Mouse (Mus musculus): Measurements from ENCODE around the gene Fev. TPM values are rescaled to one million over a fixed set of nuclear protein-coding genes. Genes with fewer than 3 reads are reported as not detected.

The Fev gene
- polyA plus RNA-seq, 2 experiments = 0.03 to 0.09 TPM

DNA sequence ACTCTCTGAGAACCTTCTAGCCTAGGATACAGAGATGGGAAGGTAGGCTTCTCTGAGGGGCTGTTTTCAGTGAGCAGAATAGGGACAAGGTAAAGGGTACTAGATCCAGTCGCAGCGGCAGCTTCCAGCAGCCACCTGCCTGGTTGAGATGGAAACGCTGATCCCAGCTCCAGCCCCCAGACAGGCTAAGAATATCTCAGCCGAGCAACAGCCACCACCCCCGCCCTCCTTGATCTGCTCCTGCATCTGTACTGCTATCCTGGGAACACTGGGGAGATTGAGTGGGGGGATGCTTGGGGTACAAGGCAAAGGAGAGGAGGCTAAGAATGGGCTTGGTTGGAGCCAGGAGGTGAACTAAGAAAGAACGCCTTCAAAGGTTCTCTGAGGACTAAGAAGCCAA lies 35.0 kb downstream of the Fev start:
- DNase-seq (ENCODE audit: low read depth in 3 of 3, low spot score in 3 of 3) (no peak), ATAC-seq (ENCODE audit: insufficient read depth) (no peak)
- Histone ChIP-seq H3K9ac (replicated peaks) (no peak overlapping the region), H3K27ac (no peak overlapping the region), H3K36me3 (replicated peaks; ENCODE audit: control insufficient read depth, insufficient read depth, low read depth) (no peaks in the 10 kb centered on the region), H3K4me2 (ENCODE audit: low read depth) (no peak overlapping the region), H3K4me3 (ENCODE audit: insufficient read depth in 1 of 2, low read depth in 2 of 2, low read length in 2 of 2) (no peak overlapping the region), H3K4me1 (replicated peaks; ENCODE audit: control insufficient read depth in 2 of 2, insufficient read depth in 2 of 2, low read length in 1 of 2) (no peaks in the 10 kb centered on the region), H3K27me3 (ENCODE audit: control insufficient read depth, insufficient read depth, low read length) (peaks cover 39% of the 10 kb centered on the region), H3K9me3 (ENCODE audit: control insufficient read depth, low read length) (no peaks in the 10 kb centered on the region)
- 17% methylated on average over 6 of the region's 6 CpGs for WGBS (ENCODE audit: insufficient replicate concordance)
- no peak for TF ChIP-seq EP300 (IDR thresholded peaks at IDR 0.05; ENCODE audit: low read depth)
- TF ChIP-seq CTCF (IDR thresholded peaks at IDR 0.05; ENCODE audit: low read depth) = no peak

GRCm38 (mm10) chr1:74848946-74849345 lies 36.3 kb downstream of the Fev start:
- WGBS (ENCODE audit: insufficient replicate concordance) = 43% methylated on average over 5 of the region's 5 CpGs
- H3K4me2 ChIP-seq (ENCODE audit: low read depth) = no peak overlapping the region
- H3K27me3 ChIP-seq (ENCODE audit: control insufficient read depth, insufficient read depth, low read length) = peaks cover 26% of the 10 kb centered on the region
- no peaks in the 10 kb centered on the region for H3K36me3 ChIP-seq (replicated peaks; ENCODE audit: control insufficient read depth, insufficient read depth, low read depth)
- ATAC-seq (ENCODE audit: insufficient read depth) (no peak), DNase-seq (ENCODE audit: low read depth in 3 of 3, low spot score in 3 of 3) (no peak)
- no peaks in the 10 kb centered on the region for H3K4me1 ChIP-seq (replicated peaks; ENCODE audit: control insufficient read depth in 2 of 2, insufficient read depth in 2 of 2, low read length in 1 of 2)
- no peaks in the 10 kb centered on the region for H3K9me3 ChIP-seq (ENCODE audit: control insufficient read depth, low read length)
- H3K4me3 ChIP-seq (ENCODE audit: insufficient read depth in 1 of 2, low read depth in 2 of 2, low read length in 2 of 2) = no peak overlapping the region
- no peak overlapping the region for H3K9ac ChIP-seq (replicated peaks)
- TF ChIP-seq CTCF (IDR thresholded peaks at IDR 0.05; ENCODE audit: low read depth) = no peak
- TF ChIP-seq EP300 (IDR thresholded peaks at IDR 0.05; ENCODE audit: low read depth) = no peak
- no peak overlapping the region for H3K27ac ChIP-seq

DNA sequence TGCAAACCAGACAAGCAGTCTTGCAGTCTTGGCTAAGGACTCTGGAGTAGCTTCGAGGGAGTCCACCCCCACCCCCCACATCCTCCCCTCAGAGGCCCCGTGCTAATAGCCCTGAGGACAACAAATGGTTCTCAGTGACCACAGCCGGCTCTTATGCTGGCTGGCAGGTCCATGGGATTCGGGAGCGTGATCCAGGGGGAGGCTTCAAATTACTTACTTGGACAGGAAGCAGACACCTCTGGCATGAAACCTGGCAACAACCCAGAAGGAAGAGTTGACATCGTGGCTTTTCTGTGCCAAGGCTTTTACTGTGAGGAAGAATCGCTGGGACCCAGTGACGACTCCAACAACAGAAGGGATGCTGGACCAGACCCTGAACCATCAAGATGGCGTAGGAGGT lies 38.9 kb downstream of the Fev start:
- ATAC-seq (ENCODE audit: insufficient read depth) (no peak), DNase-seq (ENCODE audit: low read depth in 3 of 3, low spot score in 3 of 3) (no peak)
- Histone ChIP-seq H3K9ac (replicated peaks) (no peak overlapping the region), H3K27me3 (ENCODE audit: control insufficient read depth, insufficient read depth, low read length) (peaks cover 7% of the 10 kb centered on the region), H3K4me2 (ENCODE audit: low read depth) (no peak overlapping the region), H3K4me3 (ENCODE audit: insufficient read depth in 1 of 2, low read depth in 2 of 2, low read length in 2 of 2) (no peak overlapping the region), H3K4me1 (replicated peaks; ENCODE audit: control insufficient read depth in 2 of 2, insufficient read depth in 2 of 2, low read length in 1 of 2) (no peaks in the 10 kb centered on the region), H3K27ac (no peak overlapping the region), H3K9me3 (ENCODE audit: control insufficient read depth, low read length) (no peaks in the 10 kb centered on the region), H3K36me3 (replicated peaks; ENCODE audit: control insufficient read depth, insufficient read depth, low read depth) (no peaks in the 10 kb centered on the region)
- 19% methylated on average over 9 of the region's 9 CpGs for WGBS (ENCODE audit: insufficient replicate concordance)
- no peak for TF ChIP-seq CTCF (IDR thresholded peaks at IDR 0.05; ENCODE audit: low read depth)
- TF ChIP-seq EP300 (IDR thresholded peaks at IDR 0.05; ENCODE audit: low read depth) = no peak

DNA sequence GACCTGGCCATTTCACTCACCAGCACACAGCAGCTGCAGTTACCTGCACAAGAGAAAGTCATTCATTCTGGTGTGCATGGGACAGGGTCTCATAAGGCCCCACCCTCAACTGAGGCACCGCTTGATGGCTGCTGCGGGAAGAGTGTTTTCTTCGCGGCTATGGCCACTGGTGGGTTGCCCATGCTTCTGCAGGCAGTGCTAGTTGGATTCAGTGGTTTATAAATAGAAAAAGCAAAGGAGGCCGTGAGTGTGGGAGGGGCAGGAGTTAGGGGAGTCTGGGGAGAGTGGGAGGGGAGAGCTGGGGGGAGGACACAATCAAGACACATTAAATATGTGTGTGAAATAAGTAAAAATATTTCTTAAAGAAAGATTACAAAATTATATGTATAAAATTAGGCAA lies 42.1 kb downstream of the Fev start:
- ATAC-seq (ENCODE audit: insufficient read depth) = no peak
- no peak for TF ChIP-seq EP300 (IDR thresholded peaks at IDR 0.05; ENCODE audit: low read depth)
- no peak for TF ChIP-seq CTCF (IDR thresholded peaks at IDR 0.05; ENCODE audit: low read depth)
- WGBS (ENCODE audit: insufficient replicate concordance) = 65% methylated on average over 5 of the region's 5 CpGs

GRCm38 (mm10) chr1:74833255-74833654 lies 52.0 kb downstream of the Fev start:
- Histone ChIP-seq H3K27me3 (ENCODE audit: control insufficient read depth, insufficient read depth, low read length) (no peaks in the 10 kb centered on the region), H3K4me3 (ENCODE audit: insufficient read depth in 1 of 2, low read depth in 2 of 2, low read length in 2 of 2) (no peak overlapping the region), H3K4me2 (ENCODE audit: low read depth) (no peak overlapping the region), H3K36me3 (replicated peaks; ENCODE audit: control insufficient read depth, insufficient read depth, low read depth) (no peaks in the 10 kb centered on the region), H3K9ac (replicated peaks) (no peak overlapping the region), H3K9me3 (ENCODE audit: control insufficient read depth, low read length) (no peaks in the 10 kb centered on the region), H3K27ac (no peak overlapping the region), H3K4me1 (replicated peaks; ENCODE audit: control insufficient read depth in 2 of 2, insufficient read depth in 2 of 2, low read length in 1 of 2) (no peaks in the 10 kb centered on the region)
- DNase-seq (ENCODE audit: low read depth in 3 of 3, low spot score in 3 of 3) (no peak), ATAC-seq (ENCODE audit: insufficient read depth) (no peak)
- WGBS (ENCODE audit: insufficient replicate concordance) = 60% methylated on average over 3 of the region's 3 CpGs
- TF ChIP-seq CTCF (IDR thresholded peaks at IDR 0.05; ENCODE audit: low read depth) (no peak), EP300 (IDR thresholded peaks at IDR 0.05; ENCODE audit: low read depth) (no peak)

More for the DNA sequence above, 42.1 kb downstream of the Fev start:
- Histone ChIP-seq H3K27me3 (ENCODE audit: control insufficient read depth, insufficient read depth, low read length) (no peaks in the 10 kb centered on the region; the same call in 1 of the 2 replicates), H3K9me3 (ENCODE audit: control insufficient read depth, low read length) (no peaks in the 10 kb centered on the region), H3K4me1 (replicated peaks; ENCODE audit: control insufficient read depth in 2 of 2, insufficient read depth in 2 of 2, low read length in 1 of 2) (no peaks in the 10 kb centered on the region), H3K4me2 (ENCODE audit: low read depth) (no peak overlapping the region), H3K9ac (replicated peaks) (no peak overlapping the region), H3K27ac (no peak overlapping the region), H3K36me3 (replicated peaks; ENCODE audit: control insufficient read depth, insufficient read depth, low read depth) (no peaks in the 10 kb centered on the region), H3K4me3 (ENCODE audit: insufficient read depth in 1 of 2, low read depth in 2 of 2, low read length in 2 of 2) (no peak overlapping the region)
- no peak for DNase-seq (ENCODE audit: low read depth in 3 of 3, low spot score in 3 of 3)

MicroRNAs within 50 kb of the gene (microRNA counts, 519-probe panel; counts per million panel counts)
- 69.9 counts per million for microRNA mmu-miR-375

Small RNAs within 50 kb of the gene (microRNA-seq; reads per million reads assigned to microRNA genes)
- gene Mir375 = 1,289 reads per million, percentile 76 among the genes with 10 or more reads in this experiment

Other genes starting within 250 kb of the Fev start
- 5.4 and 6.5 TPM in 2 replicates for gene Ttll4, start 223.7 kb downstream of the Fev start, polyA plus RNA-seq (2012; rRNA removed)
- 6.2 and 6.5 TPM in 2 replicates for gene Ttll4, start 223.7 kb downstream of the Fev start, polyA plus RNA-seq (2014; fragmentation: Nextera tagmentation; extraction: Ambion mirVana)
- gene Cyp27a1, start 171.8 kb downstream of the Fev start, polyA plus RNA-seq (2012; rRNA removed) = 2.5 and 3.3 TPM in 2 replicates
- gene Cyp27a1, start 171.8 kb downstream of the Fev start, polyA plus RNA-seq (2014; fragmentation: Nextera tagmentation; extraction: Ambion mirVana) = 3.4 and 5.0 TPM in 2 replicates
- not detected in 2 replicates for gene Prkag3, start 136.2 kb downstream of the Fev start, polyA plus RNA-seq (2012; rRNA removed)
- not detected in 2 replicates for gene Prkag3, start 136.2 kb downstream of the Fev start, polyA plus RNA-seq (2014; fragmentation: Nextera tagmentation; extraction: Ambion mirVana)
- 0.04 and 0.10 TPM in 2 replicates for gene Wnt6, start 113.5 kb downstream of the Fev start, polyA plus RNA-seq (2012; rRNA removed)
- 0.06 TPM in 1 of 2 replicates, not detected in the other for gene Wnt6, start 113.5 kb downstream of the Fev start, polyA plus RNA-seq (2014; fragmentation: Nextera tagmentation; extraction: Ambion mirVana)
- not detected in 2 replicates for gene Wnt10a, start 93.9 kb downstream of the Fev start, polyA plus RNA-seq (2012; rRNA removed)
- gene Wnt10a, start 93.9 kb downstream of the Fev start, polyA plus RNA-seq (2014; fragmentation: Nextera tagmentation; extraction: Ambion mirVana) = not detected in 2 replicates
- gene Cdk5r2, start 30.5 kb downstream of the Fev start, polyA plus RNA-seq (2012; rRNA removed) = 0.01 and 0.03 TPM in 2 replicates
- not detected in 2 replicates for gene Cdk5r2, start 30.5 kb downstream of the Fev start, polyA plus RNA-seq (2014; fragmentation: Nextera tagmentation; extraction: Ambion mirVana)
- gene Cryba2, start 7.7 kb upstream of the Fev start, polyA plus RNA-seq (2012; rRNA removed) = not detected in 2 replicates
- gene Cryba2, start 7.7 kb upstream of the Fev start, polyA plus RNA-seq (2014; fragmentation: Nextera tagmentation; extraction: Ambion mirVana) = not detected in 2 replicates
- gene Cfap65, start 50.2 kb upstream of the Fev start, polyA plus RNA-seq (2012; rRNA removed) = under 0.01 and 0.01 TPM in 2 replicates
- not detected in 2 replicates for gene Cfap65, start 50.2 kb upstream of the Fev start, polyA plus RNA-seq (2014; fragmentation: Nextera tagmentation; extraction: Ambion mirVana)
- gene Ihh, start 66.3 kb upstream of the Fev start, polyA plus RNA-seq (2012; rRNA removed) = 2.4 and 3.4 TPM in 2 replicates
- gene Ihh, start 66.3 kb upstream of the Fev start, polyA plus RNA-seq (2014; fragmentation: Nextera tagmentation; extraction: Ambion mirVana) = 1.5 and 1.7 TPM in 2 replicates
- 1.3 and 2.0 TPM in 2 replicates for gene Nhej1, start 239.8 kb upstream of the Fev start, polyA plus RNA-seq (2012; rRNA removed)
- 5.2 and 7.2 TPM in 2 replicates for gene Nhej1, start 239.8 kb upstream of the Fev start, polyA plus RNA-seq (2014; fragmentation: Nextera tagmentation; extraction: Ambion mirVana)
- gene Slc23a3, start 248.5 kb upstream of the Fev start, polyA plus RNA-seq (2012; rRNA removed) = 1.4 and 1.7 TPM in 2 replicates
- gene Slc23a3, start 248.5 kb upstream of the Fev start, polyA plus RNA-seq (2014; fragmentation: Nextera tagmentation; extraction: Ambion mirVana) = 1.2 TPM in 2 replicates